Mouse (Mus musculus) limb, embryonic 15.5 days (tissue): Measurements from ENCODE around the gene Ankrd60. TPM values are rescaled to one million over a fixed set of nuclear protein-coding genes. Genes with fewer than 3 reads are reported as not detected.

Source experiments
- ATAC-seq: fragments of 200-750 bp; cut with Nextera tagmentation; 2 replicates; pipeline ENCODE4 v1.8.0; 2017; ENCODE audit warnings: low read depth, moderate TSS enrichment; ENCODE audit not compliant: insufficient number of reproducible peaks, low FRiP score, low TSS enrichment
- H3K27ac ChIP-seq: fragments of 300-500 bp; sonication (generic); 2 replicates; pipeline ENCODE4 v1.5.1; 2015; ENCODE audit warnings: moderate library complexity, mild to moderate bottlenecking, inconsistent platforms
- H3K27me3 ChIP-seq: fragments of 300-500 bp; sonication (generic); 2 replicates; pipeline ENCODE4 v1.6.1; 2015; ENCODE audit warnings: inconsistent platforms
- H3K36me3 ChIP-seq: fragments of 300-500 bp; sonication (generic); 2 replicates; pipeline ENCODE4 v1.6.1; 2015; ENCODE audit warnings: inconsistent platforms
- H3K4me1 ChIP-seq: fragments of 300-500 bp; sonication (generic); 2 replicates; pipeline ENCODE4 v1.6.1; 2015; ENCODE audit warnings: inconsistent platforms
- H3K4me2 ChIP-seq: fragments of 300-500 bp; sonication (generic); 2 replicates; pipeline ENCODE4 v1.6.1; 2015; ENCODE audit warnings: mild to moderate bottlenecking, inconsistent platforms
- H3K4me3 ChIP-seq: fragments of 300-500 bp; sonication (generic); 2 replicates; pipeline ENCODE4 v1.5.1; 2015; ENCODE audit warnings: mild to moderate bottlenecking, inconsistent platforms
- H3K9ac ChIP-seq: fragments of 300-500 bp; sonication (generic); 2 replicates; pipeline ENCODE4 v1.6.1; 2015; ENCODE audit warnings: inconsistent platforms
- H3K9me3 ChIP-seq: fragments of 300-500 bp; sonication (generic); 2 replicates; pipeline ENCODE4 v1.6.1; 2016; ENCODE audit warnings: inconsistent platforms
- WGBS: fragments of 180-500 bp; shearing (Covaris S2); methylation state at CpG from one replicate; pipeline ENCODE4 v1.1.7; 2015; 5-methylcytosine and 5-hydroxymethylcytosine counted together
- polyA plus RNA-seq: library from polyadenylated mRNA; unstranded; fragments of >200 nt; fragmentation: Nextera tagmentation; extraction: Ambion mirVana; gene quantifications from 2 replicates; pipeline ENCODE4 v1.2.1, GENCODE M21; 2015

Gene Ankrd60
- polyA plus RNA-seq, 1 experiment from 2014 or later, result not detected

DNA sequence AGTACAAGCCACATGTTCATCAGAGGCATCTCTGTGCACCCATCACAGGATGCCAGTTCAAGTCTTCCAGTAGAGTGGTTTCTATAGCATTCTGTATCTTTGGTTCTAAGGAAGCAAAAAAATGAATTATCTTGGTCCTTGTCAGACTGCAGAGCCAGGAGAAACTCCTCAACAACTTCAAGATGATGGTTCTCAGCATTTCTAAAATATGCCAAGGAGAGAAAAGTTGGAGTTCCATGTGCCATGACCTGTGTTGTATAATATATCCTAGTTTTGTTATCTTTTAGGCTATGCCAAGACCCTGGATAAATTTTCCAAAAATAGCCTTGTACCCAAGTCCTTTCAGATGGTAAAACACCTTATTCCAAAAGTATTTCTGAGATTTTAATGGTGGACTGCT is 2.9 kb upstream of the Ankrd60 start:
- H3K27ac ChIP-seq, result no peak overlapping the region
- no peak overlapping the region for H3K4me3 ChIP-seq
- H3K36me3 ChIP-seq, result no peaks in the 10 kb centered on the region
- peaks cover 22% of the 10 kb centered on the region for H3K4me1 ChIP-seq
- no peak overlapping the region for H3K4me2 ChIP-seq
- H3K9ac ChIP-seq, result no peak overlapping the region
- no peak for ATAC-seq
- peaks cover 26% of the 10 kb centered on the region for H3K27me3 ChIP-seq
- H3K9me3 ChIP-seq, result no peaks in the 10 kb centered on the region

DNA sequence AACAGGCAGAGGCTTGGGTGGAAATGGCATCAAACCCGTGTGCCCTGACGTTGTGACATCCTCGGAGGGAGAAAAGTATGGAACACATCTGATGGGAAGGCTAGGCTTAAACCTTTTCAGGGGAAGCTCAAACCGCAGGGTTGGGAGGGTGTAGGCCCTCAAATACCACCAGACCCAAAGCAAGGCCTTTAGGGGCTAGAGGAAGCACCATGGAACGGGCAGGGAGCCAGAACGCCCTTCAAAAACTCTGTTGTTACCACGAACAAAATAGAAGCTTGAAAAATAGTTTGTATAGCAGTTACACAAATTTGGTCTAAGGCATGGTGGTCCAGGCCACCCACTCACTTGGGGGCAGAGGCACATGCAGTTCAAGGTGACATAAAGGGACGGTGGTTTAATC is 430 bp upstream of the Ankrd60 start:
- Histone ChIP-seq H3K9me3 (no peaks in the 10 kb centered on the region), H3K27me3 (peaks cover 19% of the 10 kb centered on the region), H3K4me1 (peaks cover 10% of the 10 kb centered on the region), H3K9ac (no peak overlapping the region), H3K27ac (no peak overlapping the region), H3K36me3 (no peaks in the 10 kb centered on the region), H3K4me3 (peak overlapping the region; percentile 43), H3K4me2 (peak overlapping the region; percentile 76)
- WGBS, result 26% methylated on average over 8 of the region's 8 CpGs
- ATAC-seq, result peak; percentile 15; the same call in 1 of the 2 replicates

DNA sequence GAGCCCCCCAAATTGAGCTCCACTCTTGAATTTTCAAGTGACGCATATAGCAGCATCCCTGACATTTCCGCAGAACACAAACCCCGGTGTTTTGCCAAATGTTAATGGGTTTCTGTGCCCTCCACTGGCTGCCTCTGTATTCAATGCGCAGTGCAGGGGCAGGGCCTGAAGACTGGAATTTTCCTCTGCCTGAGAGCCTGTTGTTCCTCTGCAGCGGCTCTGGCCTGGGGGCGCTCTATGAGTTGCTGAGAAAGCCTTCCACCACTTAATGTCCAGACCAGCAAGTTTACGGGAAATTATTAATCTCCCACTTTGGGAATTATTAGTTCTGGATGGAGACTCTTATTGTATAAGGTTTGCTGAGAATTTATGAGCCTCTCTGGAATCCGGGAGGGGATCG is 14.0 kb downstream of the Ankrd60 start:
- no peaks in the 10 kb centered on the region for H3K36me3 ChIP-seq
- 36% methylated on average over 9 of the region's 9 CpGs for WGBS
- H3K9ac ChIP-seq, result no peak overlapping the region
- H3K4me3 ChIP-seq, result no peak overlapping the region
- ATAC-seq, result no peak
- H3K27me3 ChIP-seq, result 0 out of 2 replicates have a peak, but pooled peaks cover 3% of the 10 kb centered on the region
- no peak overlapping the region for H3K4me2 ChIP-seq
- H3K9me3 ChIP-seq, result no peaks in the 10 kb centered on the region
- H3K4me1 ChIP-seq, result peaks cover 18% of the 10 kb centered on the region
- H3K27ac ChIP-seq, result peak overlapping the region; percentile 33; the same call in 1 of the 2 replicates

DNA sequence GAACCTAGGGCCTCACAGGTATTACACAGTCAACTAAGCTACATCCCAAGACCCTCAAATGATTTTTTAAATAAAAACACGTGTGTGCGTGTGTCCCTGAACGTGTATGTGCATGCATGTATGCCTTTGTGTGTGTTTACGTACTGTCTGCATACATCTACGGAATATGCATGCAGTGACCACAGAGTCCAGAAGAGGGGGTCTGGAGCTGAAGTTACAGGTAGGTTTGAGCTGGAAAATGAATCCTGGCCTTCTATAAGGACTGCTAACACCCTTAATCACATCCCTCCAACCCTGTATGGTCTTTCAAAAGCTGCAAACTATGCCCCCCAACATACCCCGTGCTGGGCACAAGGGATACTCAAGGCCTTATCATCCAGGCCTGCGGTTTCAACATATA is 14.8 kb downstream of the Ankrd60 start:
- no peaks in the 10 kb centered on the region for H3K36me3 ChIP-seq
- 60% methylated on average over 7 of the region's 7 CpGs for WGBS
- H3K27ac ChIP-seq, result no peak overlapping the region
- 0 out of 2 replicates have a peak, but pooled peaks cover 3% of the 10 kb centered on the region for H3K27me3 ChIP-seq
- H3K9me3 ChIP-seq, result no peaks in the 10 kb centered on the region
- H3K4me2 ChIP-seq, result no peak overlapping the region
- ATAC-seq, result no peak
- H3K4me1 ChIP-seq, result peaks cover 18% of the 10 kb centered on the region
- H3K9ac ChIP-seq, result no peak overlapping the region
- no peak overlapping the region for H3K4me3 ChIP-seq

DNA sequence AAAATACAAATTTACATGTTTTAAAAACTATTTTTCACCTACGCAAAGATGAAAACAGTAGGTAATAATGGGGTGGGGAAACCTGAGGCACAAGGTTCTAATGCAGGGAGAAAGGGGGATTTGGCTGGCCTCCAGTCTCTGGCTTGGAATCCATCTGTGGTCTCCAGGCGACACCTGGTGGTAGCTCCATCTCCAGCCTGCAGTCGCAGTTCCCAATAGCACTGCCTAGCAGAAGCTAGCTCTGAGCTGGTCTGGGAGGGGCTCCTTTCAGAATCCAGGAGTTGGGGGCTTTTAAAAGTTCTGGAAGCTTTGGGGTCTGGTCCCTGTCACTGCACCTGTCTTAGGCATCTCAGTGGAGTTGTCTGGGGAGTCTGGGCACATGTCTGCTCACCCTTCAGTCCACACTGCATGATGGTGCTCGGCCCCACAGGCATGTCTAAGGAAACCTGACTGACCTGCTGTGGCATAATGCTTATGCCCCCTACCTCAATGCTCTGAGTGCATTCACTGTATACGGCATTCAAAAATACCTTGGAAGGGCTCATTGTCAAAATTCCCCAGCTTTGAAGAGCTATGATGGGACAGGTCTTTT is 16.2 kb downstream of the Ankrd60 start:
- Histone ChIP-seq H3K4me1 (peaks cover 18% of the 10 kb centered on the region), H3K4me3 (no peak overlapping the region), H3K9ac (no peak overlapping the region), H3K9me3 (no peaks in the 10 kb centered on the region), H3K27ac (no peak overlapping the region), H3K4me2 (no peak overlapping the region), H3K27me3 (0 out of 2 replicates have a peak, but pooled peaks cover 3% of the 10 kb centered on the region), H3K36me3 (no peaks in the 10 kb centered on the region)
- ATAC-seq, result no peak
- WGBS, result 41% methylated on average over 5 of the region's 5 CpGs

DNA sequence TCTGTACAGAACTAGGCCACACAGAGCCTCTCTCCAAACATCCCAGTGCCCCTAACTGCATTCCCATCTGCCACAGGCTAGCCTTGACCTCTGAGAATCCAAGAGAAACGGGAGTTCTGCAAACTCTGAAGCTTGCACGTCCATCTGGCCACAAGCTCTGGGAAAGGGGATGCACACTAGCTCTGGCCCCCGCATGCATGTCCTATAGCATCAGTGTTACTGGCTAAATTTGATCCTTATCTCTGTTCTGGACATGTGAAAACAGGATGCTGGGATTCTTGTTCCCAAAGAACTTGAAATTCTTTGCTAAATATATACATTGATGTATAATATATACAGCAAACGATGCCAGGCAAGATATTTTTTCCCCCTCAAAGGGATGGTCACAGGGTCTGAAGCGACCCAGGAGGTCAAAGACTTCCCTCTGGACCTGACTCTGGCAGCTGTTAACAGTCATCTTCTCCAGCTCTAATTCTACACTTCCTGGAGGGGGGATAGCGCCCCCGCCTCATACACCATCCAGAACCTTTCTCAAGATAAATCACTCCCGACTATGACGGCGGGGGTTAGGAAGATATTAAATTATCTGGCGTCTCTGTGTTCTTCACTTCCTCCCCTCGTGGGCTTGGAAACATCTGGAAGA is 19.3 kb downstream of the Ankrd60 start:
- 54% methylated on average over 12 of the region's 12 CpGs for WGBS
- ATAC-seq, result no peak
- H3K27ac ChIP-seq, result no peak overlapping the region

DNA sequence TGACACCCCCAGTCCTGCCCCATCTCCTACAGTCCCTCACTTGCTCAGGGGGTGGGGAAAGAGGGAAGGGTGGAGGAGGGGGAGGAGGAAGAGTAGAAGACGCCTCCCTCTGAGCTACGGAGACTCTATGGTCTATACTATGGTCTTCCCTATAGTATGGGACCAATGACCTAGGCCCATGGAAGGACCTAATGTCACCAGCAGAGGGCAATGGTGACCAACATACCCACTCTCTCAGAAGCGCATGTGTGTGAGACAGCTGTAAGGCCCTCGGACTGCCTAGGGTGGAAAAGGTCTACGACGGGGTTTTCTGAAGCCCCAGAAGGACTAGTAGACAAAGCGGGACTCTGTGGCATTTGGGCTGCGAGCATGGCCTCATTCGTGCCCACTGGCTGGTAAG is 24.3 kb downstream of the Ankrd60 start:
- no peaks in the 10 kb centered on the region for H3K9me3 ChIP-seq
- 46% methylated on average over 9 of the region's 9 CpGs for WGBS
- ATAC-seq, result no peak
- H3K4me1 ChIP-seq, result 0 out of 2 replicates have a peak, but pooled peaks cover 3% of the 10 kb centered on the region
- H3K27ac ChIP-seq, result no peak overlapping the region
- no peak overlapping the region for H3K4me3 ChIP-seq
- H3K4me2 ChIP-seq, result no peak overlapping the region
- no peaks in the 10 kb centered on the region for H3K36me3 ChIP-seq
- no peak overlapping the region for H3K9ac ChIP-seq
- peaks cover 4% of the 10 kb centered on the region; the same call in 1 of the 2 replicates for H3K27me3 ChIP-seq

More for the DNA sequence above, 19.3 kb downstream of the Ankrd60 start:
- H3K9ac ChIP-seq, result no peak overlapping the region
- peaks cover 5% of the 10 kb centered on the region; the same call in 1 of the 2 replicates for H3K4me1 ChIP-seq
- no peaks in the 10 kb centered on the region for H3K9me3 ChIP-seq
- 0 out of 2 replicates have a peak, but pooled peaks cover 4% of the 10 kb centered on the region for H3K27me3 ChIP-seq
- no peaks in the 10 kb centered on the region for H3K36me3 ChIP-seq
- H3K4me3 ChIP-seq, result no peak overlapping the region
- no peak overlapping the region for H3K4me2 ChIP-seq

DNA sequence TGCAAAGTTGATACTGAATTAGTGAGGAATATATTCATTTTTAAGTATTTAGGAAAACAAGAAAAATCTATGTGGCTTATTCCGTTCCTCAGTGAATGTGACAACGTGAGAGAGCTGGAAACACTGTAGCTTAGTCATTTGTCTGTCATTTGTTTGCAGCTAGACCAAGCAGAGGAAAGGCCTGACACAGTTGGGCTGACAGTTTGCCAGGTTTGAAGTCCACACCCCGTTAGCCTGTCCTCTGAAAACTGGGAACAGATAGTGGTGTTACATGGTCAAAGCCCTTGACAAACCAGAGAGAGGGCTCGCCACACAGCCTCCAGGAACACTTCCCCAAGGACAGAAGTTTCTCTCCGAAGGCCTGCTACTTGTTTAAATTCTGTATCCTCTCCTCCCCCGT is 27.5 kb downstream of the Ankrd60 start:
- Histone ChIP-seq H3K9ac (no peak overlapping the region), H3K27ac (no peak overlapping the region), H3K27me3 (peaks cover 4% of the 10 kb centered on the region; the same call in 1 of the 2 replicates), H3K4me1 (0 out of 2 replicates have a peak, but pooled peaks cover 7% of the 10 kb centered on the region), H3K4me2 (no peak overlapping the region), H3K4me3 (no peak overlapping the region), H3K36me3 (no peaks in the 10 kb centered on the region), H3K9me3 (no peaks in the 10 kb centered on the region)
- no peak for ATAC-seq
- WGBS, result 72% methylated on average over 6 of the region's 6 CpGs

DNA sequence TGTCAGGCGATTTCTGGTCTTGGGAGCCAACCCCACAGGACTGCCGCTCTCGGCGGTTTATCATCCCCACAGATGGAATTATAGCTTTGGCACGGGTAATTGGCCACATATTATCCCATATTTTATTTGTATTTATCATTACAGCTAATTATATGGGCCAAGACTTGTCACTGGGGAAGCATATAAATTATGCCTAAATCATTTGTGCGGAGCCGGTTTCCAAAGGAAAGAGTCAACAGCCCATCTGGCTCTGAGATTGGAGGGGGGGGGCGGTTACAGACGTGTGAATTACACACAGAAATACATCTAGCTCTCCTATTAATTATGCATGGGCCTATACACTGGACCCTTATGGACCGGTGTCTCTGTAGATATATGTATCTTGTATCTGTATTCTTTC is 28.9 kb downstream of the Ankrd60 start:
- Histone ChIP-seq H3K36me3 (no peaks in the 10 kb centered on the region), H3K9me3 (no peaks in the 10 kb centered on the region), H3K4me1 (0 out of 2 replicates have a peak, but pooled peaks cover 7% of the 10 kb centered on the region), H3K9ac (no peak overlapping the region), H3K27me3 (peaks cover 1% of the 10 kb centered on the region; the same call in 1 of the 2 replicates), H3K27ac (no peak overlapping the region), H3K4me3 (no peak overlapping the region), H3K4me2 (no peak overlapping the region)
- 70% methylated on average over 10 of the region's 10 CpGs for WGBS
- no peak for ATAC-seq

DNA sequence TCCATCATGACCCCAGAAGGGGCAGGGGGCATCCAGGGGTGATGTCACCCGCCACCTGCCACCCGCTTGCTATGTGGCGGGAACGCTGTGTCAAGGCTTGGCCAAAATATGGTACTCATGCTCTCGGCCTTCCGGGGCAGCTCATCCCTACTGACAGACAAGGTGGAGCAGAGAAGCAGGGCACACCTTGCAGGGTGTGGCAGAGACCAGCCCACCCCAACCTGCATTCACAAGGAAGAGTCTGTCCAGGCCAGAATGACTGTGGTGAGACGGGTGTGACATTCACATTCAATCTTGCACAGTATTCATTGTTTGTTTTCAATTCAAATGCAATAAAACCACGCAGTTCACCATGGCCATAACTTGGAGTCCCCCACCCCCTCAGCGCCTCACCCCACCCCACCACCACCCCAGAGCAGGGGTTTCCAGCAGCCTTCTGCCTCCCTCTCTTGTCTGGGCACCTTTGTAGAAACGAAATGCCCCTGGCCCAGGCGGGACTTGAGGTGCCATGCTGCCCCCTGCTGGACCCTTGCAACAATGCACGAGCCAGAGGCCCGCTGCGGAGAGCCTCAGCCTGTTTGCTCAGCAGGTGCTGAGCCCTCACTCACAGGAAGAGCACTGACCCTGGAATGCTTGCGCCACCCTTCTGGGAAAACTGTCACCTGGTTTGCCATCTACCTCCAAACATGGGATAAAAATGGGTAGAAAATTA is 32.0 kb downstream of the Ankrd60 start:
- no peaks in the 10 kb centered on the region for H3K9me3 ChIP-seq
- H3K4me2 ChIP-seq, result no peak overlapping the region
- H3K27me3 ChIP-seq, result peaks cover 11% of the 10 kb centered on the region; the same call in 1 of the 2 replicates
- H3K36me3 ChIP-seq, result no peaks in the 10 kb centered on the region
- H3K4me1 ChIP-seq, result 0 out of 2 replicates have a peak, but pooled peaks cover 5% of the 10 kb centered on the region
- ATAC-seq, result no peak; the same call in 1 of the 2 replicates
- H3K9ac ChIP-seq, result no peak overlapping the region
- no peak overlapping the region for H3K4me3 ChIP-seq
- WGBS, result 43% methylated on average over 15 of the region's 15 CpGs
- H3K27ac ChIP-seq, result no peak overlapping the region

DNA sequence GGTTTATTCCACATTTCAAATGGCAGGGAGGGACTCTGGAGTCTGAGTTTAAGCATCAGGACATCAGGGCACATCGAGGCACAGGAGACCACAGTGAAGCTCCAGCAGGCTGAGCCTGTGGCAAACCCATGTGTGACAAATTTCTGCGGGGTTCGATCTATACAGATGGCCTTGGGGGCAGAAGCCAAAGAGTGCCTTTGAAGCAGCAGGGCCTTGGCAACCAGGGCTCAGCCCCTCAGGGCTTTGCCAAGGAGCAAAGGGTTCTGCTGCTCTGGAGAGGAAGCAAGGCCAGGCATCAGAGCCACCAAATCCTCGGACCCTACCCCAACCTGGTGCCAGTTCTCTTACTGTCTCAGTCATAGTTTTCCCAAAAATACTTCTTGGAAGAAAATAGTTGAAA is 35.4 kb downstream of the Ankrd60 start:
- WGBS, result 80% methylated on average over 4 of the region's 4 CpGs
- H3K9ac ChIP-seq, result no peak overlapping the region
- 0 out of 2 replicates have a peak, but pooled peaks cover 17% of the 10 kb centered on the region for H3K4me1 ChIP-seq
- H3K27ac ChIP-seq, result no peak overlapping the region
- H3K27me3 ChIP-seq, result peaks cover 11% of the 10 kb centered on the region; the same call in 1 of the 2 replicates
- no peak for ATAC-seq
- H3K36me3 ChIP-seq, result no peaks in the 10 kb centered on the region
- H3K9me3 ChIP-seq, result no peaks in the 10 kb centered on the region
- no peak overlapping the region for H3K4me3 ChIP-seq
- no peak overlapping the region for H3K4me2 ChIP-seq

DNA sequence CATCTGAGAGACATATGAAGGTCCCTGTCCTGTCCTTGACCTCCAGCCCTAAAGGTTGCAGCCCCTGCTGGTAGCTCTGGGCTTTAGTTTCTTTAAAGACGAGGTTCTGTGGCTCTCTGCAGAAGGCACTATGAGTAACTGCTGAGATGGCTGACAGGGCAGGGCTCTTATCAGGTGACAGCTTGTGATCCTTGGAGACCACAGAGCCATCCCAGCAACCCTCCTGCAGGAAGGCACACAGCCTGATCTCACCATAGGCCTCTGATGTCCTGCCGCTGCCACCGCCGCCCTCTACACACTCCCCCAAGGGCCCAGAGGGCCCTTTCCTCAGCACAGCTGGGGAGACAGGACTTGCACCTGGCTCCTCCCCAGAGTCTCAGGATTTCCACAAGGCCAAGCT is 36.4 kb downstream of the Ankrd60 start:
- 0 out of 2 replicates have a peak, but pooled peaks cover 17% of the 10 kb centered on the region for H3K4me1 ChIP-seq
- H3K27me3 ChIP-seq, result peaks cover 11% of the 10 kb centered on the region; the same call in 1 of the 2 replicates
- H3K4me2 ChIP-seq, result no peak overlapping the region
- no peak overlapping the region for H3K4me3 ChIP-seq
- ATAC-seq, result no peak
- no peak overlapping the region for H3K27ac ChIP-seq
- H3K9ac ChIP-seq, result no peak overlapping the region
- no peaks in the 10 kb centered on the region for H3K36me3 ChIP-seq
- WGBS, result 70% methylated on average over 4 of the region's 4 CpGs
- H3K9me3 ChIP-seq, result no peaks in the 10 kb centered on the region
